Mouse (Mus musculus) liver, embryonic 16.5 days (tissue): ENCODE results near the gene Fam90a1a. TPM values are rescaled to one million over a fixed set of nuclear protein-coding genes. Genes with fewer than 3 reads are reported as not detected.

ENCODE experiments used
- ATAC-seq: fragments of 200-750 bp; cut with Nextera tagmentation; 2 replicates; pipeline ENCODE4 v1.8.0; 2017; ENCODE audit warnings: low read depth, mild to moderate bottlenecking, moderate number of reproducible peaks, moderate library complexity
- H3K27ac ChIP-seq: fragments of 300-500 bp; sonication (generic); 2 replicates; pipeline ENCODE4 v1.5.1; 2014; ENCODE audit warnings: mild to moderate bottlenecking, low read length
- H3K27me3 ChIP-seq: fragments of 300-500 bp; sonication (generic); 2 replicates; pipeline ENCODE4 v1.6.1; 2014; ENCODE audit warnings: low read depth, low read length, mixed read lengths; ENCODE audit not compliant: control insufficient read depth, insufficient read depth
- H3K36me3 ChIP-seq: fragments of 300-500 bp; sonication (generic); 2 replicates; pipeline ENCODE4 v1.6.1; 2014; ENCODE audit warnings: mild to moderate bottlenecking; ENCODE audit not compliant: control insufficient read depth, insufficient read depth
- H3K4me1 ChIP-seq: fragments of 300-500 bp; sonication (generic); 2 replicates; pipeline ENCODE4 v1.6.1; 2014; ENCODE audit warnings: low read depth, low read length, mixed read lengths; ENCODE audit not compliant: control insufficient read depth
- H3K4me2 ChIP-seq: fragments of 300-500 bp; sonication (generic); 2 replicates; pipeline ENCODE4 v1.6.1; 2014; ENCODE audit warnings: low read depth, low read length, mixed read lengths
- H3K4me3 ChIP-seq: fragments of 300-500 bp; sonication (generic); 2 replicates; pipeline ENCODE4 v1.5.1; 2014; ENCODE audit warnings: low read depth, mild to moderate bottlenecking, low read length
- H3K9ac ChIP-seq: fragments of 300-500 bp; sonication (generic); 2 replicates; pipeline ENCODE4 v1.6.1; 2014; ENCODE audit warnings: low read depth, low read length
- H3K9me3 ChIP-seq: fragments of 300-500 bp; sonication (generic); replicated peaks from 2 replicates; pipeline ENCODE4 v1.6.1; 2016; ENCODE audit warnings: low read length; ENCODE audit not compliant: control insufficient read depth
- WGBS: fragments of 180-500 bp; shearing (Covaris S2); extraction: QIAGEN DNeasy Blood & Tissue Kit; methylation state at CpG from one replicate; pipeline ENCODE4 v1.1.7; 2014; ENCODE audit not compliant: insufficient replicate concordance; 5-methylcytosine and 5-hydroxymethylcytosine counted together
- polyA plus RNA-seq: library from polyadenylated mRNA; unstranded; fragments of >200 nt; fragmentation: Nextera tagmentation; extraction: Ambion mirVana; gene quantifications from 2 replicates; pipeline ENCODE4 v1.2.1, GENCODE M21; 2015

Fam90a1a gene
- polyA plus RNA-seq, 1 experiment from 2014 or later, result not detected

GRCm38 (mm10) chr8:22006423-22006822 is 47.9 kb downstream of the Fam90a1a start:
- H3K9me3 ChIP-seq, result no peaks in the 10 kb centered on the region
- H3K4me2 ChIP-seq, result no peak overlapping the region
- no peak overlapping the region for H3K9ac ChIP-seq
- H3K27ac ChIP-seq, result no peak overlapping the region
- no peak for ATAC-seq
- no peak overlapping the region for H3K4me3 ChIP-seq
- no peaks in the 10 kb centered on the region for H3K4me1 ChIP-seq
- peaks cover 12% of the 10 kb centered on the region for H3K36me3 ChIP-seq
- no peaks in the 10 kb centered on the region for H3K27me3 ChIP-seq
- WGBS, result 64% methylated on average over 6 of the region's 6 CpGs

- no peak overlapping the region for H3K27ac ChIP-seq
- WGBS, result 61% methylated on average over 3 of the region's 3 CpGs
- no peak overlapping the region for H3K9ac ChIP-seq
- ATAC-seq, result no peak
- no peaks in the 10 kb centered on the region for H3K4me1 ChIP-seq
- no peak overlapping the region for H3K4me3 ChIP-seq
- no peaks in the 10 kb centered on the region for H3K9me3 ChIP-seq
- no peaks in the 10 kb centered on the region for H3K27me3 ChIP-seq
- H3K36me3 ChIP-seq, result peaks cover 20% of the 10 kb centered on the region
- no peak overlapping the region for H3K4me2 ChIP-seq
Measured at GRCm38 (mm10) chr8:22009403-22009802, 50.9 kb downstream of the Fam90a1a start.

- Histone ChIP-seq H3K36me3 (peaks cover 17% of the 10 kb centered on the region; the same call in 1 of the 2 replicates), H3K4me3 (no peak overlapping the region), H3K4me1 (no peaks in the 10 kb centered on the region), H3K27me3 (no peaks in the 10 kb centered on the region), H3K9ac (no peak overlapping the region), H3K9me3 (no peaks in the 10 kb centered on the region), H3K4me2 (no peak overlapping the region), H3K27ac (no peak overlapping the region)
- WGBS, result 73% methylated on average over 24 of the region's 24 CpGs
- ATAC-seq, result no peak
Measured at GRCm38 (mm10) chr8:22013034-22013707, 54.7 kb downstream of the Fam90a1a start.

Other genes with a start within 250 kb of the Fam90a1a start
- gene Defa24, start 224.2 kb upstream of the Fam90a1a start, polyA plus RNA-seq, result 0.63 TPM in 1 of 2 replicates, not detected in the other
- not detected in 2 replicates for gene Defb50, start 135.2 kb upstream of the Fam90a1a start, polyA plus RNA-seq
- gene Defb2, start 118.8 kb upstream of the Fam90a1a start, polyA plus RNA-seq, result not detected in 2 replicates
- not detected in 2 replicates for gene Defb10, start 99.8 kb upstream of the Fam90a1a start, polyA plus RNA-seq
- gene Defb9, start 73.3 kb upstream of the Fam90a1a start, polyA plus RNA-seq, result not detected in 2 replicates
- gene Defb11, start 52.3 kb upstream of the Fam90a1a start, polyA plus RNA-seq, result not detected in 2 replicates
- gene Defb15, start 26.0 kb upstream of the Fam90a1a start, polyA plus RNA-seq, result not detected in 2 replicates
- not detected in 2 replicates for gene Defb35, start 20.4 kb upstream of the Fam90a1a start, polyA plus RNA-seq
- not detected in 2 replicates for gene Defb13, start 12.0 kb upstream of the Fam90a1a start, polyA plus RNA-seq
- gene Ccdc70, start 11.1 kb downstream of the Fam90a1a start, polyA plus RNA-seq, result not detected in 2 replicates
- 12.8 and 14.1 TPM in 2 replicates for gene Atp7b, start 101.6 kb downstream of the Fam90a1a start, polyA plus RNA-seq
- 11.0 TPM in 2 replicates for gene Alg11, start 102.0 kb downstream of the Fam90a1a start, polyA plus RNA-seq
- gene Nek5, start 166.3 kb downstream of the Fam90a1a start, polyA plus RNA-seq, result 0.06 and 0.15 TPM in 2 replicates
- gene Nek3, start 207.7 kb downstream of the Fam90a1a start, polyA plus RNA-seq, result 1.3 and 1.4 TPM in 2 replicates
- gene Ckap2, start 227.1 kb downstream of the Fam90a1a start, polyA plus RNA-seq, result 19.9 and 22.1 TPM in 2 replicates
- 7.5 and 7.6 TPM in 2 replicates for gene Vps36, start 234.1 kb downstream of the Fam90a1a start, polyA plus RNA-seq